Mouse (Mus musculus) embryonic stem cell, embryonic (primary cell): ENCODE measurements around the gene 1600002K03Rik.

Experiments used
- CTCF ChIA-PET, 4 experiments: fragments of 300-600 bp in 2 of 4; fragments of 350-600 bp in 2 of 4; sonication (Branson Sonifier 250); formaldehyde crosslinking; loops; one replicate each; lab custom pipeline; 2022; ENCODE audit warnings: inconsistent platforms in 2 of 4; lab: Charles Lee
- POLR2A ChIA-PET, 4 experiments: fragments of 300-600 bp in 2 of 4; fragments of 350-600 bp in 2 of 4; sonication (Branson Sonifier 250); formaldehyde crosslinking; loops; one replicate each; lab custom pipeline; 2022; ENCODE audit warnings: antibody characterized with exemption in 4 of 4, inconsistent platforms in 1 of 4; lab: Charles Lee

Gene 1600002K03Rik

DNA sequence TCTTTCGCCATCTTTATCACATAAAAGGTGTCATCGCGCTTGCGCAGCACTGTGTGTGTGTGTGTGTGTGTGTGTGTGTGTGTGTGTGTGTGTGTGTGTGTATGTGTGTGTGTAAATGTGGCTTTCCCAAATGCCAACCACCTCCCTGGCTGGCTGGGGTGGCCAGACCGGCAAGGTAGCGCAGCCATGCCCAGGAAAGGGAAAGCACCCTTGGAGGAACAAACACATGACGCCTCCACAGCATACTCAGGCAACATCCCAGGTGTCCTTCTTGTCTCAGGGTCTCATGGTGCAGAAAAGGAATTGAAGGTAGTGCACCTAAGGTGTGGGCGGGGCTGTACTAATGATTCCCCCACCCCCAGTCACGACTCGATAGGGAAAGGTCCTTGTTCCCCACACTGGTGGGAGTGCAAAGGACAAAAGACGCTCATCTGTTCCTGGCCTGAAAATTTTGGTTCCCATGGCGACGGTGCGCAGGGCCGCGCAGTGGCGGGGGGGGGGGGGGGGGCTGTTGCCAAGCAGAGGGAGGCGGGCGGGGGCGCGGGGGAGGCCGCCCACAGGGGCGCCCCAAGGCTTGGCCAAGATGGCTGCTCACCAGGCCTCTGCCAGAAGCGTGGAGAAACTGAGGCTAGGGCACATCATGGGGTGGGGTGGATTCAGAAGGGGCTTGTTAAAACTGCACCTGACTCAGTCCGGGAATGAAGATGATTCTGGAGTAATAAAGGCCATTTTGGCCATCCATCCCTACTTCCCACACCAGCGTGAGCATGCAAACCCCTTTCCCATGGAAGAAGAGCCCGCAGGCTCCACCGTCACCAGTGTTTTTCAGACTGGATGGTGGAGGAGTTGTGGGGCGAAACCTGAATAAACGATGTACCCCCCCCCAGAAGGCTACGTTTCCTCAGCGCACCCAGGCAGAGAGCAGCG lies 34.9 kb upstream of the 1600002K03Rik start:
- ChIA-PET CTCF (no interaction called here), POLR2A (interaction anchor here in 1 of 4 experiments (1.4 kb wide), 1 partner anchor 22 kb away, joined by 3 read pairs; the partner anchor contains the start of gene Stk11)

DNA sequence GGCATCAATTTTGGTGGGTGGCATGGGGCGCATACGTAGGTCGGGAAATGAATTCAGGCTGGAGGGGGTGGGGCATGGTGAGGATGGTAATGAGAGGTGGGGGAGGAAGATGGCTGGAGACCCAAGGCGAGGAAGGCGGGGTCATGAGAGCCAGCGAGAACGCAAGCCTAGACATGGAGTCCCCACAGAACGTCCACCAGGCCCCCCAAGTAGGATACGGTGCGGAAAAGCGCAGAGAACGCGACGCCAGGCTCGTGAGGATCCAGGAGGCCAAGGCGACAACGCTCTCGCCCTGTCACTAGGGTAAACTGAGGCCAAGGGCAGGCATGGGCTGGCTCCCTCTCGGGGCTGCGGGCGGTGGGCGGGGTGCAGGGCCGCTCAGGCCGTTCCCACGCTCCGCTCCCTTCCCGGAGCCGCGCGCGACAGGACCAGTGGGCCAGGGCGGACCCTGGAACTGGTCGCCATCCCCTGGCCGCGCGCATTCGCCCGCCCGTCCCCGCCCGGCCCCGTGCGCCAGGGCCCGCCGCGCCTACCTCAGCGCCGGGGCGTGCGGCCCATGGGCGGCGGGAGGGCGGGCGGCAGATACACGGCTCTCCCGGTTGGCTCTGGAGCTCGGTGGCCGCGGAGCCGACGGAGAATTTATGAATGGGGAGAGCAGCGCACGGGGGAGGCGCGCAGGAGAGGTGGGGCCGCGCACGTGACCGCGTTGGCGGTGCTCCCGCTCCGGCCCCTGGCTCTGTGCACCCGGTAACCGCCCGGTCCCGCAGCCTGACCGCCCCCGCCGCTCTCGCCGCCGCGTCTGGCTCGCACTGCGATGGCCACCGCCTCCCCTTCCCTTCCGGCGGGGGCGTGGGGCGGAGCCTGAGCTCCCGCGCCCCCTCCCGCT lies 33.9 kb upstream of the 1600002K03Rik start, which contains the start of gene Atp5d:
Gene Atp5d (plus strand): TSS at position 80 of the 886 bp plus-strand sequence.
- CTCF ChIA-PET, result interaction anchor here in 2 of 4 experiments (0.6 to 2.6 kb wide), 5 partner anchors 10 to 155 kb away, joined by 3 to 11 read pairs (median 3); partner anchors contain the start of genes Cirbp (in 1 of the 2), Midn (in 1 of the 2) and Tmem259 (in 1 of the 2)
- POLR2A ChIA-PET, result interaction anchor here in 3 of 4 experiments (0.6 to 3.2 kb wide), 47 partner anchors 8 to 1215 kb away, joined by 3 to 60 read pairs (median 4); partner anchors contain the start of genes Wdr18 (in 3 of the 3), Rps15 (in 1 of the 3), Stk11 (in 1 of the 3) and Tmem259 (in 1 of the 3)

DNA sequence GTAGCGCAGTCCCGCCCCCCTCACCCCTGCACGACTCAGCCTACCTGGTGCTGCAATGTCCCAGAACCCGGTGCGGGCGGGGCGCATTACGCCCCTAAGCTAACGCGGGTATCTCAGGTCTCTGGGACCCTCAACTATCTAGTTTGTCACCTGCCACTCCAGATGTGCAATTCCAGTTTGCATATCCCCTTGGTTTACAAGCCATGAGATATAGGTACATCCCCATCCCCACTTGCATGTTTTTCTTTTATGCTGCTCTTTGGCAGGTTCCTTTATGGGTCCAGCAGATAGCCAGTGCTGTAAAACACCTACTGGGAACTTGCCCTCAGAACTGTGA lies 33.3 kb upstream of the 1600002K03Rik start:
- ChIA-PET POLR2A (interaction anchor here in 3 of 4 experiments (0.6 to 3.2 kb wide), 47 partner anchors 9 to 1214 kb away, joined by 3 to 60 read pairs (median 4); partner anchors contain the start of genes Wdr18 (in 3 of the 3), Rps15 (in 1 of the 3), Stk11 (in 1 of the 3) and Tmem259 (in 1 of the 3)), CTCF (interaction anchor here in 2 of 4 experiments (0.6 to 2.6 kb wide), 5 partner anchors 9 to 155 kb away, joined by 3 to 11 read pairs (median 3); partner anchors contain the start of genes Cirbp (in 1 of the 2), Midn (in 1 of the 2) and Tmem259 (in 1 of the 2))

DNA sequence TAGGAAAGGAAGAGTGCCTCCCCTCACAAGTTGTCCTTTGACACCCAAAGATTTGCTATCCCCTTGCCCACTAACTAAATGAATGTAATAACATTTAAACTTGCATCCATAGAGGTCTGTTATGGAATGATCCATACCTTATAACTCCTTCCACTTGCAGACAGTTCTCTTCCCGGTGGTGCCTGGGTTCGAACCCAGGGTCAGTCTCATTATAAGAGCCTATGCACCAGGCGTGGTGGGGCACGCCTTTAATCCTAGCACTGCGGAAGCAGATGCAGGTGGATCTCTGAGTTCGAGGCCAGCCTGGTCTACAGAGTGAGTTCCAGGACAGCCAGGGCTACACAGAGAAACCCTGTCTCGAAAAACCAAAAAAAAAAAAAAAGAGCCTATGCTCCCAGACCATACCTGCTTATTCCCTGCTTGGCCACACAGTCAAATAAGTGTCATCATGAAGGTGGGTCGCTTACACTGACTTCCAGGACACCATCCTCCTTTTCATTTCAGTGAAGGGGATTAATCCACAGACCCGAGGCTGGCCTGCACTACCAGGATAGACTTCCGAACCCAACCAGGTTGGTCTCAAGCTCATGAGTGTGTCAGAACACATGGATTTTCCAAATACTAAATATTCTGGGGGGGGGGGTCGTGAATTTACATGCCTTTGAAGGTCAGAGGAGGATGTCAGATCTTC lies 32.6 kb upstream of the 1600002K03Rik start:
- ChIA-PET CTCF (interaction anchor here (0.5 to 2.8 kb wide), 16 partner anchors 8 to 316 kb away, joined by 3 to 13 read pairs (median 4); partner anchors contain the start of genes Cirbp (in 1 of the 4), Grin3b (in 1 of the 4), Midn (in 1 of the 4) and Mum1 (in 1 of the 4)), POLR2A (interaction anchor here (0.6 to 4.5 kb wide), 52 partner anchors 9 to 1213 kb away, joined by 3 to 60 read pairs (median 5); partner anchors contain the start of genes Cirbp (in 2 of the 4), Tmem259 (in 2 of the 4), Wdr18 (in 2 of the 4) and Arid3a (in 1 of the 4))

DNA sequence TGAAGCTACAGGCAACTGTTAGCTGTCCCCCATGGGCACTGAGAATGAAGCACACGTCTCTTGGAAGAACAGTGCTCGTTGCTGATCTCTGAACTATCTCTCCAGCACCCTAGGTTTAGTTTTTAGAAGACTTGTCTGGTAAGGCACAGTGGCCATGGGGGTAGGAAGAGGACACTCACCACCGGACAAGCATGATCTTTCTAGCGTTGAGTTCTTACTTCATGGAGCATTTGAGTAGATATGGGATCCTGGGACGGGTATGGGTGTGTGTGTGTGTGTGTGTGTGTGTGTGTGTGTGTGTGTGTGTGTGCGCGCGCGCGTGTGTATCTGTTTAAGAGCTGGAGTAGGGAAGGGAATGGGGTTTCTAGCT lies 32.1 kb upstream of the 1600002K03Rik start, which contains the start of gene Cbarp:
Gene Cbarp (minus strand): TSS at position 170 of the 370 bp plus-strand sequence.
- POLR2A ChIA-PET, result interaction anchor here (0.5 to 4.5 kb wide), 48 partner anchors 8 to 300 kb away, joined by 3 to 60 read pairs (median 4); partner anchors contain the start of genes Cirbp (in 2 of the 4), Tmem259 (in 2 of the 4), Arid3a (in 1 of the 4) and Ndufs7 (in 1 of the 4)
- CTCF ChIA-PET, result interaction anchor here (0.6 to 2.8 kb wide), 18 partner anchors 24 to 316 kb away, joined by 3 to 13 read pairs (median 4); partner anchors contain the start of genes Tmem259 (in 2 of the 4), Dazap1 (in 1 of the 4), Gamt (in 1 of the 4) and Mum1 (in 1 of the 4)

DNA sequence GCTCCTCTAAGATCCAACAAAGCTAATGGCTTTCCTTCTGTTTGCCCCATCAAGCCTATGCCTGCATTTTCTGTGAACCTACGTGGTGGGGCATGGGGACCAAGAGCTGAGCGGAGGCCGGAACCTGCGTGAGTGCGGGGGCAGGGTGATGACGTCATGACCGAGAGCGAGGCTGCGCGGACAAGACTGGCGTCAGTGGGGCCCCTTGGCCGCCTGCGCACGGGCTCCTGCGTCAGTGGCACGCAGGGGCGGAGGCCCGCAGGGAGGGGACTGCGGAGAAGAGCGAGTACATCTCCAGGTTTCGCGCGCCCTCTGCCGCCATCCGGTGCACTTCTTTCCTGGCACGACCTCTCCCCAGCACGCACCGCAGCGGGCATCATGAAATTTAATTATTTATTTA lies 31.5 kb upstream of the 1600002K03Rik start:
- ChIA-PET POLR2A (interaction anchor here (0.5 to 4.5 kb wide), 43 partner anchors 9 to 300 kb away, joined by 3 to 60 read pairs (median 4); partner anchors contain the start of genes Cirbp (in 2 of the 4), Tmem259 (in 2 of the 4), Arid3a (in 1 of the 4) and Ndufs7 (in 1 of the 4)), CTCF (interaction anchor here (0.6 to 2.8 kb wide), 18 partner anchors 23 to 361 kb away, joined by 3 to 13 read pairs (median 4); partner anchors contain the start of genes Tmem259 (in 2 of the 4), Wdr18 (in 2 of the 4), Dazap1 (in 1 of the 4) and Gamt (in 1 of the 4))

DNA sequence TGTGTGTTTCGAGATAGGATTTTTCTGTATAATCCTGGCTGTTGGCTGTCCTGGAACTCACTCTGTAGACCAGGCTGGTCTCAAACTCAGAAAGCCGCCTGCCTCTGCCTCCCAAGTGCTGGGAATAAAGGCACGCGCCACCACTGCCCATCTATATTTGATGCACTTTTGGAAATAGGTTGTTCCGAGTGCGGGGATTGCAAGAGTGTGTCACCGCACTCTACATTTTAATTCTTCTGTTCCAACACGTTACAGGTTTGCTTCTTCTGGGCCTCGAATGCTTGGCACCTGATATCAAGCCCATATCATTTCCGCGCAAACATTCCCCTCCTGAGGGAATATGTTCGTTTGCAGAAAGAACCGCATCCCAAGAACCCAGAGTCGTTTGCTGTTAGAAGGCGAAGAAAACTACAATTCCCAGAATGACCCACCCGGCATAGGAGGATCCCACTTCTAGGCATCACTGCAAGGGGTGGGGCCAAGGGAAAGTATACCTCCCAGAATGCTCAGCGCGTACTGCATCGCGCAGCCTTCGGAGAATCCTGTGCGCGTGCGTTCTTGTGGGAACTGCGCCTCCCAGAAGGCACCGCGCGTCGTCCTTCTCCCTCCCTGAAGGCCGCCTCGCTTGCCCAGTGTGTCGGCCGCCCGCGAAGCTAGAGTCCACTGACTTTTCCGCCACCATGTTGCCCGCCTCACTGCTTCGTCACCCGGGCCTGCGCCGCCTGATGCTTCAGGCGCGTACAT lies 30.8 kb upstream of the 1600002K03Rik start:
- POLR2A ChIA-PET, result interaction anchor here (0.9 to 8.7 kb wide), 35 partner anchors 9 to 301 kb away, joined by 3 to 161 read pairs (median 5); partner anchors contain the start of genes Cirbp (in 2 of the 4), 1600002K03Rik (in 1 of the 4), Dazap1 (in 1 of the 4) and Gamt (in 1 of the 4)
- CTCF ChIA-PET, result interaction anchor here (0.7 to 2.8 kb wide), 15 partner anchors 23 to 1213 kb away, joined by 3 to 13 read pairs (median 6); partner anchors contain the start of genes Tmem259 (in 2 of the 4), Wdr18 (in 2 of the 4), Cirbp (in 1 of the 4) and Mum1 (in 1 of the 4)

DNA sequence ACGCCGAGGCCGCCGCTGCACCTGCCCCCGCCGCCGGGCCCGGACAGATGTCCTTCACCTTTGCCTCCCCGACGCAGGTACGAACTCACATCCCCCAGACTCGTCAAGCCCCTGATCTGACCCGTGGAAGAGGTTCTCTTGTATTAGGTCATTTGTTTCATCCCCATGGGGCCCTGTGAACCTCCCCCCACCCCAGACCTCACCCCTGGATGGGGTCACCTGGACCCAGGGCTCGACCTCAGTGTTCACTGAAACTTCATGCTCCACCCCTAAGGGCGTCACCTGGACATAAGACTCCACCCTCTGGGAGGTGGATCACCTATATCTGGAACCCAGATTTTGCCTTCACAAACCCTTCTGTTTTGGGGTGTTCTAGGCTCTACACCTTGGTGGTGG lies 30.2 kb upstream of the 1600002K03Rik start:
- ChIA-PET POLR2A (interaction anchor here (0.6 to 8.7 kb wide), 18 partner anchors 8 to 283 kb away, joined by 3 to 161 read pairs (median 3); partner anchors contain the start of genes 1600002K03Rik (in 2 of the 4), Cirbp (in 2 of the 4), Gamt (in 2 of the 4) and Dazap1 (in 1 of the 4)), CTCF (interaction anchor here (0.6 to 2.8 kb wide), 11 partner anchors 16 to 1212 kb away, joined by 3 to 13 read pairs (median 6); partner anchors contain the start of genes Cirbp (in 1 of the 4) and Wdr18 (in 1 of the 4))

DNA sequence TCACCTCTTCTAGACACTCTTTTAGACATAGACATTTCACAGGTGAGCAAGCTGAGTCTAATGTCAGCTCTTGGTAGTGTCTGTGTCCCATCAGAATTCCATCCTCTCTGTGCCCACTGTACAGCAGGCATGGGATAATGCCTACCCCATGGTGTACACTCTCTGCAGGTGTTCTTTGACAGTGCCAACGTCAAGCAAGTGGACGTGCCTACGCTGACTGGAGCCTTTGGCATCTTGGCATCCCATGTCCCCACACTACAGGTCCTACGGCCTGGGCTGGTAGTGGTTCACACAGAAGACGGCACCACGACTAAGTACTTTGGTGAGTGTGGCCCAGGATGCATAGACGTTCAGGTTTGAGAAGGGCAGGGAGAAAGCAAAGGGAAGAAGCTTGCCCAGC lies 29.1 kb upstream of the 1600002K03Rik start:
- ChIA-PET CTCF (interaction anchor here in 3 of 4 experiments (0.9 to 1.6 kb wide), 7 partner anchors 15 to 230 kb away, joined by 3 to 10 read pairs (median 5); partner anchors contain the start of genes Cirbp (in 2 of the 3) and Wdr18 (in 1 of the 3)), POLR2A (interaction anchor here in 3 of 4 experiments (0.7 to 8.7 kb wide), 18 partner anchors 10 to 257 kb away, joined by 3 to 161 read pairs (median 5); partner anchors contain the start of genes 1600002K03Rik (in 2 of the 3) and Cirbp (in 2 of the 3))

DNA sequence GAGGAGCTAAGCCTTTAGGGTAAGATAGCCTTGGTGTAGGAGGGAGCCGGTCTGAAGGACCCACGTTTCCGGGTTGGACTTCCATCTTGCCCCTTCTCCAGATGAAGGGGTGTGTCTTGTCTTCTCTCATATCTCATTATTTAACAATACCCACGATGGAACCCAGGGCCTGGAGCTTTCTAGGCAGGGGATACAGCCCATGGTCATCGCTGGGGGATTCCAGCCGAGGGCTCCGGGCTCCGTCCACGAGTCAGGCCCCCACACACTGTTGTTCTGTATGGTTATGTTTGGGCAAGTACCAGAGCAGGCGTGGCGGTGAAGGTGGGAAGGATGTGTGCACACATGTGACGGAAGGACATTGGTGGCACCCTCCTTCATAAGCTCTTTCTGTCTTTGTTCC lies 28.6 kb upstream of the 1600002K03Rik start:
- POLR2A ChIA-PET, result interaction anchor here in 3 of 4 experiments (0.9 to 8.7 kb wide), 13 partner anchors 10 to 257 kb away, joined by 3 to 161 read pairs (median 6); partner anchors contain the start of genes 1600002K03Rik (in 2 of the 3) and Cirbp (in 1 of the 3)
- CTCF ChIA-PET, result interaction anchor here in 3 of 4 experiments (0.7 to 1.6 kb wide), 4 partner anchors 15 to 159 kb away, joined by 3 to 8 read pairs (median 4); partner anchors contain the start of gene Cirbp (in 1 of the 3)

DNA sequence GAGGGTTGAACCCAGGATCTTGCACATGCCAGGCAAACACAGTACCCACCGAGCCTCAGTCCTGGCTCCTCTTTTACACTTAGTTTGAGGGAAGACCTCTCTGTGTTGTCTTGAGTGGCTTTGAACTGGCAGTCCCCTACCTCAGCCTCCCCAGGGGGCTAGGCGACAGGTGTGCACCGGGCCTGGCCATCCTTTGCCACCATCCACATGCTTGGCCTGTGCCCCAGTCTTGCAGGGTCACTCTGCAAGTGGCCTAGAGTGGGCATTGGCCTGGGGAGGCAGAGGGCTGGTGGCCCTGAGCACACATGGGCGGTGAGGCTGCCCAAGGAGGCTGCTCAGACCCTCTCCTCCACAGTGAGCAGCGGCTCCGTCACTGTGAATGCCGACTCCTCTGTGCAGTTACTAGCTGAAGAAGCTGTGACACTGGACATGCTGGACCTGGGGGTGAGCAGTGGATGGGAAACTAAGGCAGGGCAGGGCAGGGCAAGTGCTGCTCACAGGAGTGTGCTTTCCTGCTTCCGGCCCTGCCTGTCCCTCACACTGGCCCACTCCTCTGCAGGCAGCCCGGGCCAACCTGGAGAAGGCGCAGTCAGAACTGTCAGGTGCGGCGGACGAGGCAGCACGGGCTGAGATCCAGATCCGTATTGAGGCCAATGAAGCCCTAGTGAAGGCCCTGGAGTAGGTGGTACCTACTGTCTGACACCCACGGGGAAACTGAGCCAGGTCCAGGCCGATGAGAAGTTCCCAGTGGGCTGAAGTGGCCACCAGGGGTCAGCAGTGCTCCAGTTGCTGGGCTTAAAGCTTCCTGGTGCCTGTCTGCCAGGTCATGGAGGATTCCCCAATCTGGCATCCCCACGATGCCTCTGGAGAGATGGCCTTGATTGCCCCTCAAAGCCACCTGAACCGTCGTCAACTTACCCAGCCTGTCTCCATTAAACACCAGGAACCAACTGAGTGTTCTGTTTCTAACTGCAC lies 27.6 kb upstream of the 1600002K03Rik start:
- ChIA-PET CTCF (interaction anchor here (0.6 to 5.2 kb wide), 26 partner anchors 12 to 650 kb away, joined by 3 to 98 read pairs (median 4); partner anchors contain the start of genes Cirbp (in 2 of the 4), Arid3a (in 1 of the 4), Mbd3 (in 1 of the 4) and Wdr18 (in 1 of the 4)), POLR2A (interaction anchor here in 3 of 4 experiments (0.6 to 12.6 kb wide), 24 partner anchors 10 to 365 kb away, joined by 3 to 321 read pairs (median 4); partner anchors contain the start of genes 1600002K03Rik (in 2 of the 3), Cirbp (in 2 of the 3), Mum1 (in 1 of the 3) and Ptbp1 (in 1 of the 3))

DNA sequence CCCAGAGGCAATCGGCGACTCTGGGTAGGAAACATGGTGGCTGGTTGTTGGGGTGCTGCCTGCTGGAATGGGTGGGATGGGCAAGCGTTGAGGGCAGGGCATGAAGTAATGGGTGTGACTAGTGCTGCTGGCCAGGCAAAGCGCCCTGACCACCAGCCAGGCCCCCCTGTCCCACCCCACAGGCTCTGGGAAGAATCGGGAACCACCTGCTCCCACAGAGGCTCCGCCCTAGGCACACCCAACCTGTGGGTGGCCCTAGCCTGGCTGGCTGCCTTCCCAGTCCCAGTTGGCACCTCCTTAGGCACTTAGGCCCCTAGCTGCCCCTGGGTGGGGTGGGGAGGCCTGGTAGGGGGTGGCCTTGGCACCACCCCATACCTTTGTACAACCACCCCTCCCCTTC lies 26.8 kb upstream of the 1600002K03Rik start:
- CTCF ChIA-PET, result interaction anchor here (0.6 to 5.2 kb wide), 26 partner anchors 11 to 651 kb away, joined by 3 to 98 read pairs (median 4); partner anchors contain the start of genes Cirbp (in 2 of the 4), Arid3a (in 1 of the 4), Mbd3 (in 1 of the 4) and Wdr18 (in 1 of the 4)
- POLR2A ChIA-PET, result interaction anchor here in 3 of 4 experiments (0.6 to 12.6 kb wide), 19 partner anchors 9 to 365 kb away, joined by 3 to 321 read pairs (median 4); partner anchors contain the start of genes 1600002K03Rik (in 2 of the 3), Cirbp (in 2 of the 3), Mum1 (in 1 of the 3) and Ptbp1 (in 1 of the 3)
